Mouse (Mus musculus): ENCODE results near the gene Ednra. TPM values are rescaled to one million over a fixed set of nuclear protein-coding genes. Genes with fewer than 3 reads are reported as not detected.

The Ednra gene
- total and polyA plus RNA-seq, 2 experiments from 2014 or later: 35.2 to 37.0 TPM

DNA sequence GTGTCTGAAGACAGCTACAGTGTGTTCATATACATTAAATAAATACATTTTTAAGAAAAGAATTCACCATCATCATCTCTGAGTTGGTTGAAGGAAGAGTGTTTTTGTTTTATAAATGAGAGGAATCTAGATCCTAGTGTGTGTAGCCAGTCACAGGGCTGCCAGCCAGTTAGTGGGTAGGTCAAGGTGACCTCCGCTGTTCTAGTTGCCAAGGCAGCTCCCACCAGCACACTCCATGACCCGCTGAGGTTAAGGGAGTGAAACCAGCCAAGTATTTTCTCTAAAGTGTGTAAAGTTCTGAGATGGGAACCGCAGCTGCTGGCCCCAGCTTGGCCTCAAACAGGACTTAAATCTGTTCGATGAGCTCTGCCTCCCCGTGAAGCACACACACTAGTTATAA lies 44.7 kb upstream of the Ednra start:
- H3K4me2 ChIP-seq (ENCODE audit: low read depth, low read length): no peak overlapping the region

DNA sequence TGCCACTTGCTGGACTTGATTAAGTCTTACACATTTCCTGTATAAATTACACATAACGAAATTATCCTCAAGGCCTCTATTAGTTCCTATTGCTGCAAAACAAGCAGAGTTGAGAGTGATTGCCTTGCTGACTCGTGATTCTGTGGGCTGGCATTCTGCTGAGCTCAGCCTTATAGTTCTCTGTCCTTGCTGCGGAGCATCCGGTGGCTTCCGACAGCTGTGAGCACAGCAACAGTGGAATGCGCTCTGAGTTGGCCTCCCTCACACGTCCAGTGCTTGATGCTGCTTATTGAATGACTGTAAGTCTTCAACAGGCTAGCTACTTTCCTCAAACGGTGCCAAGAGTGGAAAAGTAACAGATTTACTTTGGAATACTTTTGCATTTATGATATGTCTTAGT lies 40.0 kb upstream of the Ednra start:
- no peaks in the 10 kb centered on the region for H3K4me1 ChIP-seq (ENCODE audit: control insufficient read depth, insufficient read depth)
- TF ChIP-seq CTCF (IDR thresholded peaks at IDR 0.05; ENCODE audit: low read depth): no peak
- no peak for TF ChIP-seq EP300 (IDR thresholded peaks at IDR 0.05; ENCODE audit: low read depth)
- H3K9ac ChIP-seq (replicated peaks; ENCODE audit: low read depth, low read length): no peak overlapping the region
- no peak overlapping the region for H3K4me3 ChIP-seq (ENCODE audit: low read depth, low read length)
- H3K4me2 ChIP-seq (ENCODE audit: low read depth, low read length): no peak overlapping the region
- WGBS: 47% methylated on average over 8 of the region's 8 CpGs
- H3K27me3 ChIP-seq (ENCODE audit: control insufficient read depth, insufficient read depth, low read length): no peaks in the 10 kb centered on the region
- DNase-seq (ENCODE audit: low spot score) (peak; percentile 22), ATAC-seq (ENCODE audit: insufficient read depth, low read depth) (no peak)
- H3K27ac ChIP-seq (ENCODE audit: low read depth): no peak overlapping the region
- H3K36me3 ChIP-seq (replicated peaks; ENCODE audit: control insufficient read depth, insufficient read depth, low read length): no peaks in the 10 kb centered on the region
- peaks cover 7% of the 10 kb centered on the region; the same call in 1 of the 2 replicates for H3K9me3 ChIP-seq (replicated peaks; ENCODE audit: control insufficient read depth, low read length)

More for the DNA sequence above, 44.7 kb upstream of the Ednra start:
- H3K27me3 ChIP-seq (ENCODE audit: control insufficient read depth, insufficient read depth, low read length): no peaks in the 10 kb centered on the region
- 84% methylated on average over 5 of the region's 5 CpGs for WGBS
- ATAC-seq (ENCODE audit: insufficient read depth, low read depth) (peak; percentile 34; the same call in 1 of the 2 replicates), DNase-seq (ENCODE audit: low spot score) (no peak)
- H3K27ac ChIP-seq (ENCODE audit: low read depth): no peak overlapping the region
- no peaks in the 10 kb centered on the region for H3K4me1 ChIP-seq (ENCODE audit: control insufficient read depth, insufficient read depth)
- H3K36me3 ChIP-seq (replicated peaks; ENCODE audit: control insufficient read depth, insufficient read depth, low read length): no peaks in the 10 kb centered on the region
- H3K9me3 ChIP-seq (replicated peaks; ENCODE audit: control insufficient read depth, low read length): no peaks in the 10 kb centered on the region
- H3K9ac ChIP-seq (replicated peaks; ENCODE audit: low read depth, low read length): no peak overlapping the region
- no peak overlapping the region for H3K4me3 ChIP-seq (ENCODE audit: low read depth, low read length)
- TF ChIP-seq CTCF (IDR thresholded peaks at IDR 0.05; ENCODE audit: low read depth) (no peak), EP300 (IDR thresholded peaks at IDR 0.05; ENCODE audit: low read depth) (no peak)

DNA sequence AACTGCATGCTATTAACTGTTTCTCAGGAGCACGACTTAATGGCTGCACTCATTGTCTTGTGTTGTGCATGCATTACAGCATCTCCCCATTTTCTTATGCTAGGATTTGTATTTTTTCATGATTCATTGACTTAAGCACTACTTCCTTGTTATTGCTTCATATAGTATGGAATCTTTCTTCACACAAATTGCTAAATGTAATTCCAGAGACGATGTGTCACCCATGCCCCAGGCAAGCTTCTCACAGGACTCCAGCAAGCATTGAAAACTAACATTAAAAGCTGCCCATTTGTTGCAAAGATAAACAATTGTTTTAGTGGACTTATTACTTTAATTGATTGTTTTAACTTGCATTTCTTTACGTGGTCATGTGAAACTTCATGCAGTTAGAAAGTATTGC lies 38.7 kb upstream of the Ednra start:
- H3K9ac ChIP-seq (replicated peaks; ENCODE audit: low read depth, low read length): no peak overlapping the region
- H3K27me3 ChIP-seq (ENCODE audit: control insufficient read depth, insufficient read depth, low read length): no peaks in the 10 kb centered on the region
- H3K4me2 ChIP-seq (ENCODE audit: low read depth, low read length): no peak overlapping the region
- no peaks in the 10 kb centered on the region for H3K4me1 ChIP-seq (ENCODE audit: control insufficient read depth, insufficient read depth)
- no peak overlapping the region for H3K27ac ChIP-seq (ENCODE audit: low read depth)
- WGBS: 78% methylated on average over 3 of the region's 3 CpGs
- no peak overlapping the region for H3K4me3 ChIP-seq (ENCODE audit: low read depth, low read length)
- DNase-seq (ENCODE audit: low spot score): no peak
- H3K9me3 ChIP-seq (replicated peaks; ENCODE audit: control insufficient read depth, low read length): peaks cover 7% of the 10 kb centered on the region; the same call in 1 of the 2 replicates
- no peaks in the 10 kb centered on the region for H3K36me3 ChIP-seq (replicated peaks; ENCODE audit: control insufficient read depth, insufficient read depth, low read length)
- no peak for TF ChIP-seq CTCF (IDR thresholded peaks at IDR 0.05; ENCODE audit: low read depth)
- no peak for TF ChIP-seq EP300 (IDR thresholded peaks at IDR 0.05; ENCODE audit: low read depth)
- ATAC-seq (ENCODE audit: insufficient read depth, low read depth): no peak

DNA sequence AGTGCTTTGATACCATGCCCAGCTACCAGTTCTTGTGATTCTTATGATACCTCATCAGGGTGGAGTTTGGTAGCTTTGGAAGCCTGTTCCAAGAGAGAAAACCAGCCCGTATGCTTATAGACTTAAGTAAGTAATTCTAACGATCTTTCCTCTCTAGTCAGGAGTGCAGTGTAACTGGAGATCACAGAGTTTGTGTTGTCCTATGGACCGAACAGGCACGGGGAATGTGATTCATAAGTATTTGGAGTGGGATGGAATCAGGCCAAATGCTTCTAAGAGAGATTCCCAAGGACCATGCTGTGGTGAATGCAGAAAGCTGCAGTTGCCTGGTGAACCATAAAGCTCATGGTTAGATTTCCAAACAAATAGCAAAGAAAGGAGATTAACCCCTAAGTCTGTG lies 31.2 kb upstream of the Ednra start:
- ATAC-seq (ENCODE audit: insufficient read depth, low read depth): peak; percentile 53; the same call in 1 of the 2 replicates
- H3K27ac ChIP-seq (ENCODE audit: low read depth): peak overlapping the region; percentile 46
- WGBS: 34% methylated on average over 4 of the region's 4 CpGs

DNA sequence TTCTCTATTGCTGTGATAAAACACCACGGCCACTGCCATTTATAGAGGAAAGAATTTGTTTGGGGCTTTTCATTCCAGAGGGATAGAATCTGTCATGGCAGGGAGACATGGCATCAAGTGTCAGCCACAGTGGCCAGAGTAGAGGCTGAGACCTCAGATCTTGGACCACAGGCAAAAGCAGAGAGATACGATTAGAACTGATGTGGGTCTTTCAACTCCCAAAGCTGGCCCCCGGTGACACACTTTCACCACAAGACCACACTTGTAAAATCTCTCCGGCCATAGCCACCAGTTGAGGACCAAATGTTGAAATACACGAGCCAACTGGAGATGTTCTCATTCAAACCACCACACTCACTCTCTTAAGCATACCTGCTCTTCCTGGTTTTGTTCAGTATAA lies 29.5 kb upstream of the Ednra start:
- no peaks in the 10 kb centered on the region for H3K27me3 ChIP-seq (ENCODE audit: control insufficient read depth, insufficient read depth, low read length)
- WGBS: 72% methylated on average over 5 of the region's 5 CpGs
- TF ChIP-seq EP300 (IDR thresholded peaks at IDR 0.05; ENCODE audit: low read depth): no peak
- no peak for TF ChIP-seq CTCF (IDR thresholded peaks at IDR 0.05; ENCODE audit: low read depth)

More for the DNA sequence above, 31.2 kb upstream of the Ednra start:
- Histone ChIP-seq H3K9ac (replicated peaks; ENCODE audit: low read depth, low read length) (no peak overlapping the region), H3K4me3 (ENCODE audit: low read depth, low read length) (0 out of 2 replicates have a peak overlapping the region, but pooled peaks have one; percentile 11), H3K27me3 (ENCODE audit: control insufficient read depth, insufficient read depth, low read length) (no peaks in the 10 kb centered on the region), H3K9me3 (replicated peaks; ENCODE audit: control insufficient read depth, low read length) (no peaks in the 10 kb centered on the region), H3K4me1 (ENCODE audit: control insufficient read depth, insufficient read depth) (no peaks in the 10 kb centered on the region), H3K4me2 (ENCODE audit: low read depth, low read length) (peak overlapping the region; percentile 50), H3K36me3 (replicated peaks; ENCODE audit: control insufficient read depth, insufficient read depth, low read length) (no peaks in the 10 kb centered on the region)
- peak; percentile 43 for DNase-seq (ENCODE audit: low spot score)
- TF ChIP-seq CTCF (IDR thresholded peaks at IDR 0.05; ENCODE audit: low read depth) (no peak), EP300 (IDR thresholded peaks at IDR 0.05; ENCODE audit: low read depth) (no peak)

DNA sequence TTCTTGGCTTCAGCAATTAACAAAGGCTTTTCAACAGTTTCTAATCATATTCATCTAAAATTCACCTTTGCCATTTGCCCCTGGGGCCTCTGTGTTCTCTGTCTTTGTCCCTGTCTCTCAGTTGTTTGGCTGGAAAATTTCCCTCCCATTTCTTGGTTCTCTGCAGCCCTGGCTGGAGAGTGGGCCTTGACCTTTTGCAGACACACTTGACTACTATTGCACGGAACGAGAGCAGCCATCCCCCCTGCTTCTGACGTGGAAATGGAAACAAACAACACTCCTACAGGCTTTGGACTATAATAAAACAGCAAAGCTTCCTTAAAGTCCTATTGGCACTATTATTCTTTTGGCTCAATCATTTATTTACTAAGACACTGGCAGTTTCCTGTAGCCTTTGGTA lies 27.8 kb upstream of the Ednra start:
- Histone ChIP-seq H3K27me3 (ENCODE audit: control insufficient read depth, insufficient read depth, low read length) (no peaks in the 10 kb centered on the region), H3K4me1 (ENCODE audit: control insufficient read depth, insufficient read depth) (no peaks in the 10 kb centered on the region), H3K9me3 (replicated peaks; ENCODE audit: control insufficient read depth, low read length) (no peaks in the 10 kb centered on the region), H3K27ac (ENCODE audit: low read depth) (no peak overlapping the region), H3K4me2 (ENCODE audit: low read depth, low read length) (no peak overlapping the region), H3K36me3 (replicated peaks; ENCODE audit: control insufficient read depth, insufficient read depth, low read length) (no peaks in the 10 kb centered on the region), H3K4me3 (ENCODE audit: low read depth, low read length) (no peak overlapping the region), H3K9ac (replicated peaks; ENCODE audit: low read depth, low read length) (no peak overlapping the region)
- ATAC-seq (ENCODE audit: insufficient read depth, low read depth) (no peak), DNase-seq (ENCODE audit: low spot score) (no peak)
- TF ChIP-seq EP300 (IDR thresholded peaks at IDR 0.05; ENCODE audit: low read depth) (no peak), CTCF (IDR thresholded peaks at IDR 0.05; ENCODE audit: low read depth) (no peak)
- 65% methylated on average over 3 of the region's 3 CpGs for WGBS

More for the DNA sequence above, 29.5 kb upstream of the Ednra start:
- H3K9ac ChIP-seq (replicated peaks; ENCODE audit: low read depth, low read length): no peak overlapping the region
- H3K4me1 ChIP-seq (ENCODE audit: control insufficient read depth, insufficient read depth): no peaks in the 10 kb centered on the region
- ATAC-seq (ENCODE audit: insufficient read depth, low read depth) (no peak), DNase-seq (ENCODE audit: low spot score) (no peak)
- no peaks in the 10 kb centered on the region for H3K36me3 ChIP-seq (replicated peaks; ENCODE audit: control insufficient read depth, insufficient read depth, low read length)
- no peaks in the 10 kb centered on the region for H3K9me3 ChIP-seq (replicated peaks; ENCODE audit: control insufficient read depth, low read length)
- H3K4me2 ChIP-seq (ENCODE audit: low read depth, low read length): no peak overlapping the region
- no peak overlapping the region for H3K27ac ChIP-seq (ENCODE audit: low read depth)
- H3K4me3 ChIP-seq (ENCODE audit: low read depth, low read length): no peak overlapping the region
